Mouse (Mus musculus) E14TG2a.4 (cell line): ENCODE measurements at regions not wholly inside any gene's neighbourhood (a gene's known extent, or its start where the extent isn't known, plus 50 kb on each side); places are given as distances from the start of the nearest gene placed in this dataset.

Experiments used
- H3K27me3 ChIP-seq: 2 replicates; pipeline ENCODE4 v1.6.1; 2014; ENCODE audit warnings: low read length, control low read depth; ENCODE audit not compliant: insufficient read depth
- H3K36me3 ChIP-seq: 2 replicates; pipeline ENCODE4 v1.6.1; 2014; ENCODE audit warnings: low read length, control low read depth; ENCODE audit not compliant: insufficient read depth
- H3K4me1 ChIP-seq: replicated peaks from 2 replicates; pipeline ENCODE4 v1.6.1; 2014; ENCODE audit warnings: low read depth, low read length, control low read depth
- H3K4me3 ChIP-seq: replicated peaks from 2 replicates; pipeline ENCODE4 v1.5.1; 2014; ENCODE audit warnings: mild to moderate bottlenecking, low read length
- H3K9me3 ChIP-seq: 2 replicates; pipeline ENCODE4 v1.6.1; 2014; ENCODE audit warnings: low read length, control low read depth
- CTCF ChIP-seq: conservative IDR thresholded peaks from 2 replicates; pipeline ENCODE4 v1.5.1; 2014; ENCODE audit warnings: low read length
- NANOG ChIP-seq: IDR thresholded peaks from 2 replicates; pipeline ENCODE4 v1.6.1; 2014; ENCODE audit warnings: borderline replicate concordance, low read length, mixed read lengths
- POU5F1 ChIP-seq: IDR thresholded peaks from 2 replicates; pipeline ENCODE4 v1.6.1; 2014; ENCODE audit warnings: low read length, borderline replicate concordance

DNA sequence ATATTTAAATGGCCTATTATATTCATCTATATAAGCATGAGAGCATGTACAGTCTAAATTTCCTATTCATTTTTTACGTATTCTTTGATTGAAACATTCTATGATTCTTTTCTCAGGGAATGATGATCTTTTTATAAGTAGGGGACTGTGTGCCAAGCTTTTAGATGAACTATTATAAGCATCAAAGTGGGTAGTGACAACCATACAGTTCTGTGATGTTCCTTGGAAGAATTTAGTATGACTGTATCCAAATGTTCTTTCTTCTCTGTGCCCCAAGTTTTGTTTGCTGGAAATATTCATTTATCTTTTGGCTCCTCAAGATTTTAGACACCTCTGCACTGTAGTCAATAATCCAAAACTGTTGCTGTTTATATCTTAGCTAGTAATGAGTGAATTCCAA is 1301.1 kb upstream of the Zeb2 start:
- no peak for TF ChIP-seq POU5F1
- no peak for TF ChIP-seq NANOG
- TF ChIP-seq CTCF = no peak
- H3K9me3 ChIP-seq = no peaks in the 10 kb centered on the region
- H3K36me3 ChIP-seq = no peaks in the 10 kb centered on the region
- no peak overlapping the region for H3K4me3 ChIP-seq
- no peaks in the 10 kb centered on the region for H3K4me1 ChIP-seq
- no peaks in the 10 kb centered on the region for H3K27me3 ChIP-seq

DNA sequence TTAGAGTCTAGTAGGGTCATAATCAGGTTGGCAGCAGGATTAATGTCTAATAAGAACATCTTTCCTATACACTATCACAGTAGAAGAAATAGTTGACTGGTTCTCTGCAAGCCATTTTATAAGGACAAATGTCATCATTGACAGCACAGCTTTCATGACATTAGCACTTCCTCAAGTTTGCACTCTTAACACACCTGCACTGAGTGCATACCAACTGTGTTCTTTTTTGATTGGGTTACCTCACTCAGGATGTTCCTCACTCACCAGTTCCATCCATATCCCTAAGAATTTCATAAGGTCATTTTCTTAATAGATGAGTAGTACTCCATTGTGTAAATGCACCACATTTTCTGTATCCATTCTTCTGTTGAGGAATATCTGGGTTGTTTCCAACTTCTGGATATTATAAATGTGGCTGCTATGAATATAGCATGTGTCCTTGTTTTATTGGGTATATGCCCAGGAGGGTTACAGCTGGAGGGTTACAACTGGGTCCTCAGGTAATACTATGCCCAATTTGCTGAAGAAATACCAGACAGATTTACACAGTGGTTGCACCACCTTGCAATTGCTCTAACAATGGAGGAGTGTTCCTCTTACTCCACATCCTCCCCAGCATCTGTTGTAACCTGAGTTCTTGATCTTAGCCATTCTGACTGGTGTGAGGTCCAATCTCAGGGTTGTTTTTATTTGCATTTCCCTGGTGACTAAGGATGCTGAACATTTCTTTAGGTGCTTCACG is 1285.3 kb upstream of the Zeb2 start:
- Histone ChIP-seq H3K4me3 (no peak overlapping the region), H3K27me3 (no peaks in the 10 kb centered on the region), H3K36me3 (no peaks in the 10 kb centered on the region), H3K4me1 (no peaks in the 10 kb centered on the region), H3K9me3 (no peaks in the 10 kb centered on the region)
- TF ChIP-seq NANOG = no peak
- TF ChIP-seq POU5F1 = no peak
- no peak for TF ChIP-seq CTCF

DNA sequence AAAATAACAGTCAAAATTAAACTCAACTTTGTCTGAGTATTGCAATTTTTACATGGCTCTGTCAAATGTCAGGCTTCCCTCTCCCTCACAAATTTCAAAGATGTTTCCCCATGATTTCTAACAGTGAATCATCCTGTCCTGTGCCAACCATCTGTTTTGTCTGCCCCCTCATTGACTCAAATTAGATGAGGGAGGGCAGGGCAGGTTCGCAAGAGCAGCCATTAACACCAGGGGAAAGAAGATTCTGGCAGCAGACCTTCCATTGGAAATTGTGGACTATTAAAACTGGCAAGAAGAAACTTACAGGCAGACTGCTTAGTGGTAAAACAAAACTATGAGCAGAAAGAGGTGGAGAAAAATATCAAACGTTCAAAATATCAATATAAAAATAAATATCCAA is 1277.0 kb upstream of the Zeb2 start:
- no peak for TF ChIP-seq CTCF
- no peak for TF ChIP-seq POU5F1
- no peak for TF ChIP-seq NANOG

DNA sequence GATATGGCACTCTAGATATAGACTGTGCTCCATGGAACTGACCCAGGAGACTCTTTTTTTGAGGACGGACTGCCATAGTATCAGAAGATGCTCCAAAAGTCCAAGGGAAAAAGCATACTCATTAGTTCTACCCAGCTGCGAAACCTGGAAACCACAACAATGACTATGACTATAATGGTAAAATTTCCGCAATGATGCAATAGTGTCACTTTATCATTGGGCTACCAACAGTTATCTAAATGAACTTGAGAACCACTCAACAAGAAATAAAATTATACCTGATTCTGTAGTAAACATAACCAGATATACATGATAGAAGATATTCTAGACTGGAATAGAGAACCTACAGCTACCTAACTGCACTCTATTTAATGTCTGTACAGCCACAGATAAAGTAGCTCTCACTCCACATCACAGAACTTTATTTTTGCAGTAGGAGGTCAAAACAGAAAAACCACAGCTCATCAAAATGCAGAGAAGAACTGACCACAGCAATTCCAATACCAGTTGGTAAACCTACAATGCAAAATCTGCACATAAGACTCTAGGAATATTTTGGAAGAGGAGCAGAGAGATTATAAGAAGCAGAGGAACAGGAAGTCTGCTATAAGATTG is 1255.8 kb upstream of the Zeb2 start:
- no peak overlapping the region for H3K4me3 ChIP-seq
- no peaks in the 10 kb centered on the region for H3K4me1 ChIP-seq
- no peak for TF ChIP-seq POU5F1
- TF ChIP-seq NANOG = no peak
- TF ChIP-seq CTCF = no peak
- no peaks in the 10 kb centered on the region for H3K27me3 ChIP-seq
- no peaks in the 10 kb centered on the region for H3K36me3 ChIP-seq
- peaks cover 5% of the 10 kb centered on the region; the same call in 1 of the 2 replicates for H3K9me3 ChIP-seq

More for the DNA sequence above, 1277.0 kb upstream of the Zeb2 start:
- no peaks in the 10 kb centered on the region for H3K4me1 ChIP-seq
- H3K9me3 ChIP-seq = peaks cover 23% of the 10 kb centered on the region
- H3K4me3 ChIP-seq = no peak overlapping the region
- no peaks in the 10 kb centered on the region for H3K27me3 ChIP-seq
- no peaks in the 10 kb centered on the region for H3K36me3 ChIP-seq

DNA sequence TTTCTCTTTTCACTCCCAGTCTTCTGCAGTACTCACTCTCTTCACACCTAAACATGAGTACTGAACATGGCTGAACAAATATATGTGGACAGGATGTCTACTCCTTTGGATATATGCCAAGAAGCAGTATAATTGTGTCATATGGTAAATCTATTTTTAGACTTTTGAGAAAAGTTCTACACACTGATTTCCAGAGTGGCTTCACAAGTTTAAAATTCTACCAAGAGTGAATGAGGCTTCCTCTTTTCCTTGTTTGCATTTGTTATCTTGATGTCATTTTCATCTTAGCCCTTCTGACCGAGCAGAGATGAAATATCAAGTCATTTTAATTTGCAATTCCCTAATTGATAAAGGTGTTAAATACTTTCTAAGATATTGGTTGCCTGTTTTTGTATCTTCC is 1254.6 kb upstream of the Zeb2 start:
- Histone ChIP-seq H3K36me3 (no peaks in the 10 kb centered on the region), H3K27me3 (no peaks in the 10 kb centered on the region), H3K9me3 (peaks cover 5% of the 10 kb centered on the region; the same call in 1 of the 2 replicates), H3K4me1 (no peaks in the 10 kb centered on the region), H3K4me3 (no peak overlapping the region)
- no peak for TF ChIP-seq POU5F1
- no peak for TF ChIP-seq NANOG
- no peak for TF ChIP-seq CTCF

DNA sequence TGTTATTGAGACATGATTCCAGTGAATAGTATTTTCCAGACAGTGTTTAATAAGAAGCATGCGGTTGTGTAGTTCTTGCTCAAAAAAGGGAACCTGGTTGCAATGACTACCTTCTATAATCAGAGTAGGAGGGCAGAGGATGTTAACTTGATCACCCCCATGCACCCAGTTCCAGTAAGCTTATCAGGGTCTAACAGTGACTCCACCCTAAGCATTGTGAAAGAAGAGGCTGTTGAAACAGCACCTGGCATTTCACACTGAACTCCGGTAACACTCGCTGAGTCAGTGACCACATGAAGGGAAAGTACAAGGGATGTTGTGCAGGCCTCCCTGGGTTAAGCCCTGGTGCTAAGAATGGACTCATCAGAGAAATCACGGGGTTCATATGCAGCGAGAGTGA is 1253.8 kb upstream of the Zeb2 start:
- TF ChIP-seq CTCF (no peak), POU5F1 (no peak), NANOG (no peak)

DNA sequence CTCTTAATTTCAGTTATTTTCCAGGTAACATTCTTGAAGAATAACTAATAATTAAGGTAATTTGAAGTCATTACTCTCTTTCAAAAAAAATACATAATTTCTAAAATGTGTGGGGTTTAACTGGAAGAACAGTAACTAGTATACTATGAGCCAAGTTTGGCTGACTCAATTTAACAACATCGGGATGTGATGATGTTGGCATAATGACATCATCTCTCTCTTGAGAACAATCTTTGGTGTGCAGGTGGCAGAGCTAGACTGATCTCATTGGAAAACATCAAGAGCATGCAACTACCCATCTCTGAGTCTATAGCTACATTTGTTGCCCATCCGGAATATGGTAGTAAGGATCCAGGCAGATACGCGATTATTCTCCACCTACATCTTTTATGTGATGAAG is 1251.7 kb upstream of the Zeb2 start:
- H3K27me3 ChIP-seq = no peaks in the 10 kb centered on the region
- no peaks in the 10 kb centered on the region for H3K36me3 ChIP-seq
- no peaks in the 10 kb centered on the region for H3K4me1 ChIP-seq
- TF ChIP-seq NANOG (no peak), CTCF (no peak), POU5F1 (no peak)
- H3K9me3 ChIP-seq = no peaks in the 10 kb centered on the region
- no peak overlapping the region for H3K4me3 ChIP-seq

More for the DNA sequence above, 1253.8 kb upstream of the Zeb2 start:
- Histone ChIP-seq H3K4me1 (no peaks in the 10 kb centered on the region), H3K27me3 (no peaks in the 10 kb centered on the region), H3K36me3 (no peaks in the 10 kb centered on the region), H3K4me3 (no peak overlapping the region), H3K9me3 (peaks cover 5% of the 10 kb centered on the region; the same call in 1 of the 2 replicates)

DNA sequence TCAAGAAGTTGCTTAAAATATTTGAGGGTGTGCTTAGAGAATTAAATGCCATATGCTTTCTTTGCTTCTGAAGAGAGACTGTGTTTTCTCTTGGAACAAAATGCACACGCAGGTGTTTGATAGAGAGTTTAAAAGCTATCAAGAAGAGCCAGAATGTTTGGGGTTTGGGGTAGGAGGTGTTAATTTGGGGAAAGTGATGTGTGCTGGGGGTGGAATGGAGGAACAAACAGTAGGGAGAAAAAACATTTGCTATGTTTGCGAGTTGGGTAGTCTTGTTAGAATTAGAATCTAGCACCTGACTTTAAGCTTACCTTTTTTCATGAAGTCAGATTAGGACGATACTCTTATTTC is 1248.9 kb upstream of the Zeb2 start:
- no peak for TF ChIP-seq POU5F1
- no peak for TF ChIP-seq CTCF
- no peak for TF ChIP-seq NANOG
- Histone ChIP-seq H3K36me3 (no peaks in the 10 kb centered on the region), H3K27me3 (no peaks in the 10 kb centered on the region), H3K4me3 (no peak overlapping the region), H3K4me1 (no peaks in the 10 kb centered on the region), H3K9me3 (no peaks in the 10 kb centered on the region)
